ENCODE assay signal across 26 mouse cellular contexts in the genomic region with DNA sequence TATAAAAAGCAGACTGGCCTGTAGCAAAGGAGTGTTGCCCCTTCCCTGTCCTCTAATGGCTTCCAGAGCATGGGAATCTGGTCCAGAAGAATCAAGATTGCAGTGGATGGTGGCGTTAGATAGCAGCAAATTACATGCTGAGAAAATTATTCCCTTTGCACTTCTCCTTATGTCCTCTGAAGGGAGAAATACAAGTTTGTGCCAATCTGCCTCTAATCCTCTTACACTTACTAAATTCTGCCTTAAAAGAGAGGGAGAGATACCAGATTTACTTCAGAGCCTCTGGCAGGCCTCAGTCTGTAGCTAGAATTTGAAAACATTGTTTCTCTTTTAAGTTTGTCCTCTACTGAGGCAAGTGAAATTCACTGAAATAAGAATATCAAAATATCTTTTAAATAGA.
"Had no signal": no experiment of that assay in that cellular context is flagged by ENCODE, and none has a peak within 500 bp of the region (broad histone marks: within the 10 kb centered on the region; RNA-seq: fewer than 3 reads in every experiment).

No protein-coding gene starts in this region.

- H3K27me3 ChIP-seq: heart, embryonic 12.5 days; hindbrain, embryonic 12.5 days; intestine, embryonic 15.5 days; limb, embryonic 12.5 days; liver, embryonic 13.5 days had no signal

- H3K9me3 ChIP-seq: heart, embryonic 10.5 days; heart, embryonic 12.5 days; hindbrain, embryonic 10.5 days; hindbrain, embryonic 12.5 days; intestine, embryonic 15.5 days; limb, embryonic 10.5 days; limb, embryonic 12.5 days; liver, embryonic 13.5 days had no signal

- H3K4me3 ChIP-seq: gastrocnemius, adult 2 months; heart, embryonic 10.5 days; heart, embryonic 12.5 days; hindbrain, embryonic 10.5 days; hindbrain, embryonic 12.5 days; intestine, embryonic 15.5 days; left cerebral cortex, adult 2 months; limb, embryonic 10.5 days; limb, embryonic 12.5 days; liver, embryonic 13.5 days had no signal

- H3K4me2 ChIP-seq: heart, embryonic 12.5 days; hindbrain, embryonic 12.5 days; hindbrain, embryonic 14.5 days; intestine, embryonic 15.5 days; limb, embryonic 12.5 days; liver, embryonic 11.5 days; liver, embryonic 13.5 days had no signal

- H3K9ac ChIP-seq: heart, embryonic 12.5 days; hindbrain, embryonic 12.5 days; hindbrain, embryonic 14.5 days; intestine, embryonic 15.5 days; limb, embryonic 12.5 days; liver, embryonic 13.5 days had no signal

- H3K36me3 ChIP-seq: heart, embryonic 10.5 days; heart, embryonic 12.5 days; hindbrain, embryonic 10.5 days; hindbrain, embryonic 12.5 days; intestine, embryonic 15.5 days; limb, embryonic 10.5 days; limb, embryonic 12.5 days; liver, embryonic 13.5 days had no signal

- H3K4me1 ChIP-seq: heart, embryonic 12.5 days; hindbrain, embryonic 10.5 days; hindbrain, embryonic 12.5 days; limb, embryonic 10.5 days had no signal

- ATAC-seq: hindbrain, embryonic 16.5 days; inflammation-experienced regulatory T-cells, adult 6 months; intestine, embryonic 15.5 days; intestine, postnatal 0 days had no signal

- DNase-seq: gastrocnemius, adult 2 months; gastrocnemius, postnatal 10 days; gastrocnemius, postnatal 25 days; heart, adult 18-20 months; heart, postnatal 10 days; heart, postnatal 4 days; kidney, adult 18-20 months; kidney, adult 8-10 months; kidney, postnatal 10 days; kidney, postnatal 25 days; kidney, postnatal 4 days; liver; liver, embryonic 13.5 days had no signal

- H3K27ac ChIP-seq: gastrocnemius, adult 2 months; heart, embryonic 10.5 days; hindbrain, embryonic 10.5 days; hindbrain, embryonic 12.5 days; hindbrain, embryonic 14.5 days; intestine, embryonic 15.5 days; left cerebral cortex, adult 2 months; limb, embryonic 10.5 days; limb, embryonic 12.5 days; liver, embryonic 13.5 days had no signal
